Mouse (Mus musculus) Patski (cell line): ENCODE measurements around the gene Stk38. TPM values are rescaled to one million over a fixed set of nuclear protein-coding genes. Genes with fewer than 3 reads are reported as not detected.

ENCODE experiments used
- ATAC-seq: fragments of 100-300 bp; one replicate; pipeline ENCODE4 v1.8.0; 2021
- CTCF ChIA-PET: fragments of 350-600 bp; sonication (Branson Sonifier 250); formaldehyde crosslinking; loops from one replicate; lab custom pipeline; 2022; ENCODE audit warnings: inconsistent platforms; lab: Charles Lee
- POLR2A ChIA-PET: fragments of 350-600 bp; sonication (Branson Sonifier 250); formaldehyde crosslinking; loops from one replicate; lab custom pipeline; 2022; ENCODE audit warnings: antibody characterized with exemption, inconsistent platforms; lab: Charles Lee
- DNase-seq: peaks from one replicate; pipeline ENCODE4 v3.0.0-alpha.2; 2011; ENCODE audit warnings: low read depth, low spot score
- H3K27me3 ChIP-seq: fragments of 371-371 bp; one replicate; pipeline ENCODE4 v1.5.1; 2021
- CTCF ChIP-seq: fragments of 100-300 bp; IDR thresholded peaks from one replicate; pipeline ENCODE4 v1.5.1; 2021
- in situ Hi-C: fragments of 300-500 bp; cut with MboI; formaldehyde crosslinking; loops from 3 replicates; pipeline ENCODE4 v1.11.1; 2018; ENCODE audit warnings: low pct_unique_long_range_greater_than_20kb, mixed read lengths
- polyA plus RNA-seq: library from polyadenylated mRNA; unstranded; gene quantifications from one replicate; pipeline ENCODE4 v1.2.3, GENCODE M21; 2021

Gene Stk38
- polyA plus RNA-seq, 1 experiment from 2014 or later: 94.5 TPM

DNA sequence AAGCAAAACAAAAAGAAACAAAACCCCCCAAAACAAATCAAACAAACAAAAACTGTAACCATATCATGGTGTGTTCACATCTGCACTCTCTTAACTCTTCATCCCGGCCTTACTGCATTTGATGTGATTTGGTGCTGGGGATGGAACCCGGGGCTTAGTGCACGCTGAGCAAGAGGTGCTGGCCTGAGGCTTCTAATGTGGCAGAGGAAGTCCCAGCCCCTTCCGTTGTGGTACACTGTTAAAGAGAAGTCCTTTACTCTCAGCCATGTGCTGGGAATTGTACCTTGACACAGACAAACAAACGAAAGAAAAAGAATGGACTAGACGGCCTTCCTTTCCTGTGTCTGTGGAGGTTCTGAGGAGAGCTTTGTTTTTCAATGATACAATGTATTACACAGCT, 85.7 kb downstream of the Stk38 start:
- peaks cover 5% of the 10 kb centered on the region for H3K27me3 ChIP-seq
- ChIA-PET POLR2A (no interaction called here), CTCF (no interaction called here)
- DNase-seq: no peak
- no peak for ATAC-seq
- in situ Hi-C loops: no loop called here
- no peak for TF ChIP-seq CTCF

DNA sequence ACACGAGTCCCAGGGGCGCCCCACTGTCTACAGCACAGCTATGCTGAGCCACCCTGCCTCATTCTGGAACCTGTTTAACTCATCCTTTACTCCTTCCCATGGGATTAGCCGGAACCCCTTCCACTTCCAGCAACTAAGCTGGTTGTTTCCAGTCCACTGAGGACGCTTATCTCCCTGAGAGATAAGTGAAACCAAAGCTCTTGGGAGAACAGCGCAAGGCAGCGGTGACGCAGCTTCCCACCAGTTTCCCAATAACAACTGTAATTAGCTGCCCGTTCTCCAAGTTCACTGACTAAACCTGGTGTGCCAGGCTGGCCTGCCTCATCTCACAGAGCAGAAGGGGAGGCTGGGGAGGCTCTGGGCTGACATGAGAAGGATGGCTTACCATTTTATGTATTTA, 86.7 kb downstream of the Stk38 start:
- POLR2A ChIA-PET: no interaction called here
- CTCF ChIA-PET: no interaction called here
- TF ChIP-seq CTCF: no peak
- DNase-seq: no peak
- ATAC-seq: no peak
- in situ Hi-C loops: no loop called here
- H3K27me3 ChIP-seq: peaks cover 5% of the 10 kb centered on the region

Other genes starting within 250 kb of the Stk38 start
- gene Mapk13, start 238.7 kb downstream of the Stk38 start, polyA plus RNA-seq: 0.23 TPM
- 31.4 TPM for gene Brpf3, start 206.9 kb downstream of the Stk38 start, polyA plus RNA-seq
- gene Pnpla1, start 149.6 kb downstream of the Stk38 start, polyA plus RNA-seq: not detected
- 0.05 TPM for gene 4930539E08Rik, start 92.7 kb downstream of the Stk38 start, polyA plus RNA-seq
- gene Pxt1, start 64.2 kb downstream of the Stk38 start, polyA plus RNA-seq: not detected
- 38.2 TPM for gene Kctd20, start 56.0 kb downstream of the Stk38 start, polyA plus RNA-seq
- gene Srsf3, start 24.6 kb upstream of the Stk38 start, polyA plus RNA-seq: 187 TPM
- gene Cdkn1a, start 83.0 kb upstream of the Stk38 start, polyA plus RNA-seq: 29.0 TPM
- 0.04 TPM for gene Rab44, start 106.2 kb upstream of the Stk38 start, polyA plus RNA-seq
- 0.26 TPM for gene Cpne5, start 230.2 kb upstream of the Stk38 start, polyA plus RNA-seq